Mouse (Mus musculus) cortical plate, adult 2 months (tissue): ENCODE data around the gene Rdh8.

Source experiments
- CTCF ChIP-seq: fragments of 200-500 bp; IDR thresholded peaks from 2 replicates; pipeline ENCODE4 v1.5.1; 2011; ENCODE audit warnings: mild to moderate bottlenecking, control low read depth, low read length; ENCODE audit not compliant: insufficient read depth; ENCODE audit errors: extremely low read depth
- POLR2A ChIP-seq: fragments of 200-500 bp; IDR thresholded peaks from 2 replicates; pipeline ENCODE4 v1.6.1; 2011; ENCODE audit warnings: mild to moderate bottlenecking, low read length, control low read depth; ENCODE audit not compliant: insufficient read depth; ENCODE audit errors: extremely low read depth

- TF ChIP-seq CTCF = no peak
- no peak for TF ChIP-seq POLR2A
These were observed 3.6 kb upstream of the Rdh8 start, which contains the start of gene Col5a3 for GRCm38 (mm10) chr9:20814521-20815272.
